Mouse (Mus musculus) limb, embryonic 14.5 days (tissue): ENCODE measurements around the gene Adnp. TPM values are rescaled to one million over a fixed set of nuclear protein-coding genes. Genes with fewer than 3 reads are reported as not detected.

Experiments used
- ATAC-seq: fragments of 200-750 bp; cut with Nextera tagmentation; 2 replicates; pipeline ENCODE4 v1.8.0; 2017; ENCODE audit warnings: low read depth, moderate number of reproducible peaks, moderate TSS enrichment; ENCODE audit not compliant: low FRiP score
- DNase-seq: peaks from one replicate; pipeline ENCODE4 v3.0.0-alpha.2; 2015; ENCODE audit warnings: low spot score
- H3K27ac ChIP-seq: fragments of 300-500 bp; sonication (generic); replicated peaks from 2 replicates; pipeline ENCODE4 v1.5.1; 2014; ENCODE audit warnings: low read depth, mild to moderate bottlenecking, low read length, moderate library complexity, mixed read lengths
- H3K27me3 ChIP-seq: fragments of 300-500 bp; sonication (generic); 2 replicates; pipeline ENCODE4 v1.6.1; 2014; ENCODE audit warnings: low read length, mixed read lengths; ENCODE audit not compliant: control insufficient read depth, insufficient read depth
- H3K36me3 ChIP-seq: fragments of 300-500 bp; sonication (generic); 2 replicates; pipeline ENCODE4 v1.6.1; 2014; ENCODE audit warnings: mild to moderate bottlenecking, low read length, moderate library complexity, mixed read lengths; ENCODE audit not compliant: control insufficient read depth, insufficient read depth
- H3K4me1 ChIP-seq: fragments of 300-500 bp; sonication (generic); 2 replicates; pipeline ENCODE4 v1.6.1; 2014; ENCODE audit warnings: antibody characterized with exemption, low read length, mixed read lengths; ENCODE audit not compliant: control insufficient read depth, insufficient read depth
- H3K4me2 ChIP-seq: fragments of 300-500 bp; sonication (generic); replicated peaks from 2 replicates; pipeline ENCODE4 v1.6.1; 2014; ENCODE audit warnings: low read depth, mild to moderate bottlenecking, low read length, moderate library complexity; ENCODE audit not compliant: severe bottlenecking
- H3K4me3 ChIP-seq: fragments of 300-500 bp; sonication (generic); replicated peaks from 2 replicates; pipeline ENCODE4 v1.5.1; 2014; ENCODE audit warnings: low read length
- H3K9ac ChIP-seq: fragments of 300-500 bp; sonication (generic); 2 replicates; pipeline ENCODE4 v1.6.1; 2014; ENCODE audit warnings: mild to moderate bottlenecking, low read depth, low read length, moderate library complexity; ENCODE audit not compliant: severe bottlenecking
- H3K9me3 ChIP-seq: fragments of 300-500 bp; sonication (generic); 2 replicates; pipeline ENCODE4 v1.6.1; 2016; ENCODE audit warnings: low read length; ENCODE audit not compliant: control insufficient read depth
- POLR2A ChIP-seq: fragments of 200-500 bp; IDR thresholded peaks from 2 replicates; pipeline ENCODE4 v1.8.0; 2012; ENCODE audit warnings: inconsistent platforms, mild to moderate bottlenecking, moderate library complexity, borderline replicate concordance; ENCODE audit not compliant: insufficient read depth, insufficient read length; ENCODE audit errors: extremely low read depth
- WGBS: fragments of 180-500 bp; shearing (Covaris S2); extraction: QIAGEN DNeasy Blood & Tissue Kit; methylation state at CpG from one replicate; pipeline ENCODE4 v1.1.7; 2014; 5-methylcytosine and 5-hydroxymethylcytosine counted together
- polyA plus RNA-seq, 2 experiments: library from polyadenylated mRNA; depleted of rRNA in 1 of 2; stranded (reverse) in 1 of 2; unstranded in 1 of 2; fragments of >200 nt; fragmentation: Nextera tagmentation in 1 of 2; extraction: Ambion mirVana in 1 of 2; gene quantifications; 2 replicates each; pipeline versions ENCODE4 v1.2.1 to v1.2.3; 2012 to 2014

Adnp gene
- polyA plus RNA-seq, 2 experiments: 8.5 to 61.5 TPM

DNA sequence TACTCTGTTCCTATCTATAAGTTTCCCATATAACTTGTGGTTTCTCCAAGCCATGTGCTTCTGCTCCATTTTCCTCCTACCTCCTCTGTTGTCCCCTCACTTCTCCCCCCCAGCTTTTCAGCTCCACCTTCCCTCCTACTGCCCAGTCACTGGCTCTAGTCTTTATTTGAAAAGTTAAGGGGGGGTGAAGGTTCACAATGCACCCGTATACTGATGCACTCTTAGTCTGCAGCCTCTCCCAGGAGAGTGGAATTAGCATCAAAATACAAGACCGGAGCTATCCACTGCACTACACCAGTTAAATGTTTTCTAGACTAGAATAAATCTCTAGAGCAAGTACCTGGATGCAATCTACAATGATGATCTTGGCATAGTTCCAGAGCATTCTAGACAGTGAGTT is 11.2 kb downstream of the Adnp start:
- 65% methylated on average over 2 of the region's 2 CpGs for WGBS
- Histone ChIP-seq H3K4me2 (no peak overlapping the region), H3K27me3 (no peaks in the 10 kb centered on the region), H3K4me1 (peaks cover 13% of the 10 kb centered on the region), H3K27ac (no peak overlapping the region), H3K4me3 (no peak overlapping the region), H3K9me3 (no peaks in the 10 kb centered on the region), H3K36me3 (peaks cover 45% of the 10 kb centered on the region), H3K9ac (no peak overlapping the region)
- DNase-seq: no peak
- ATAC-seq: no peak
- TF ChIP-seq POLR2A: no peak

- TF ChIP-seq POLR2A: no peak
- Histone ChIP-seq H3K27me3 (no peaks in the 10 kb centered on the region), H3K27ac (no peak overlapping the region), H3K4me2 (no peak overlapping the region), H3K4me3 (no peak overlapping the region), H3K4me1 (peaks cover 11% of the 10 kb centered on the region; the same call in 1 of the 2 replicates), H3K36me3 (peaks cover 45% of the 10 kb centered on the region), H3K9ac (no peak overlapping the region), H3K9me3 (no peaks in the 10 kb centered on the region)
- DNase-seq: no peak
- 78% methylated on average over 2 of the region's 2 CpGs for WGBS
- no peak for ATAC-seq
These were observed 13.2 kb downstream of the Adnp start for GRCm38 (mm10) chr2:168193685-168194084.

GRCm38 (mm10) chr2:168191856-168192255 is 15.1 kb downstream of the Adnp start:
- no peak for TF ChIP-seq POLR2A
- Histone ChIP-seq H3K4me2 (no peak overlapping the region), H3K9ac (no peak overlapping the region), H3K4me1 (peaks cover 11% of the 10 kb centered on the region; the same call in 1 of the 2 replicates), H3K27me3 (no peaks in the 10 kb centered on the region), H3K9me3 (no peaks in the 10 kb centered on the region), H3K36me3 (peaks cover 51% of the 10 kb centered on the region), H3K27ac (no peak overlapping the region), H3K4me3 (no peak overlapping the region)
- ATAC-seq (no peak), DNase-seq (no peak)
- 74% methylated on average over 2 of the region's 2 CpGs for WGBS

DNA sequence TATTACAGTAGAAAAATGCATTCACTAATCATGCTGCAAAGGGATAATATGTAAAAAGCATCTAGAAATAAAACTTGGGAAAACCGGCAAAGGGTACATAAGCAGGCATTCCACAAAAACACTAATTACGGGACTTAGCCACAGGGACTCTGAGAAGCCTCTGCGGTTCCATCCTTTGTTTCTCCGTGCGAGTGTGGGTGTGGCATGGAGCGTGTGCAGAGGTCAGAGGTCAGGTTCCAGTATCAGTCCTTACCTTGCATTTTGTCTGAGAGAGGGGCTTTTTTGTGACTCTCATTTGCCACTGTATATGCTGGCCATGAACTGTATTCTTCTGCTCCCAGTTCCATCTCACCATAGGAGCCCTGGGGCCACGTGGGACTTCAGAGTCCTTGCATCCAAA is 31.0 kb downstream of the Adnp start:
- peaks cover 43% of the 10 kb centered on the region for H3K36me3 ChIP-seq
- ATAC-seq: no peak
- no peak overlapping the region for H3K27ac ChIP-seq
- no peak overlapping the region for H3K4me2 ChIP-seq
- H3K4me1 ChIP-seq: no peaks in the 10 kb centered on the region
- no peak for TF ChIP-seq POLR2A
- no peaks in the 10 kb centered on the region for H3K9me3 ChIP-seq
- DNase-seq: no peak
- no peak overlapping the region for H3K9ac ChIP-seq
- H3K27me3 ChIP-seq: no peaks in the 10 kb centered on the region
- no peak overlapping the region for H3K4me3 ChIP-seq
- 57% methylated on average over 7 of the region's 7 CpGs for WGBS

- Histone ChIP-seq H3K9me3 (no peaks in the 10 kb centered on the region), H3K27me3 (no peaks in the 10 kb centered on the region), H3K36me3 (peaks cover 14% of the 10 kb centered on the region), H3K4me3 (no peak overlapping the region), H3K4me2 (peak overlapping the region; percentile 28), H3K9ac (0 out of 2 replicates have a peak overlapping the region, but pooled peaks have one; percentile 25), H3K4me1 (peaks cover 37% of the 10 kb centered on the region), H3K27ac (peak overlapping the region; percentile 89)
- DNase-seq (no peak), ATAC-seq (0 out of 2 replicates have a peak, but pooled peaks have one; percentile 25)
- 8% methylated on average over 13 of the region's 13 CpGs for WGBS
- no peak for TF ChIP-seq POLR2A
These were observed 36.7 kb downstream of the Adnp start for GRCm38 (mm10) chr2:168170167-168170685.

DNA sequence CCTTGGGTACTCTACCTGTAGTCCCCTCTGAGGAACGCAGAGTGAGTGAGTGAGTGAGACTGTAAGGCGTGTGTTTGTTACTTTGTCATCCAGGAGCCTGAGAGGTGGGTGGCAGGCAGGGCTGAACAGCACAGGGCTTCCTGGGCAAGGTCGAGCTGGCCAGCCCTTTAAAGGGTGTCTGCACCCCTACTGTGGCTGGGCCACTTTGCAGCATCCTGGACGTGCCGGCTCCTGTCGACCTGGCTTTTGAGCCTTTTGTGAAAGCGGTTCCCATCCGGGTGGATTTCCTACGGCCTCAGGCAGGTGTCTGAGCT is 37.2 kb downstream of the Adnp start:
- no peak for TF ChIP-seq POLR2A
- no peak for DNase-seq
- 0 out of 2 replicates have a peak overlapping the region, but pooled peaks have one; percentile 25 for H3K9ac ChIP-seq
- H3K4me3 ChIP-seq: no peak overlapping the region
- H3K9me3 ChIP-seq: no peaks in the 10 kb centered on the region
- H3K4me1 ChIP-seq: peaks cover 37% of the 10 kb centered on the region
- no peak for ATAC-seq
- peak overlapping the region; percentile 28 for H3K4me2 ChIP-seq
- peak overlapping the region; percentile 89 for H3K27ac ChIP-seq
- 0% methylated on average over 9 of the region's 9 CpGs for WGBS
- peaks cover 10% of the 10 kb centered on the region for H3K36me3 ChIP-seq
- H3K27me3 ChIP-seq: no peaks in the 10 kb centered on the region
